Mouse (Mus musculus) lung, postnatal 0 days (tissue): ENCODE data around the gene Serpine2.

Source experiments
- CTCF ChIP-seq: IDR thresholded peaks from 2 replicates; pipeline ENCODE4 v1.5.1; 2016; ENCODE audit warnings: antibody characterized with exemption, mild to moderate bottlenecking
- EP300 ChIP-seq: IDR thresholded peaks from 2 replicates; pipeline ENCODE4 v1.6.1; 2016; ENCODE audit warnings: antibody characterized with exemption, mild to moderate bottlenecking, control low read depth

DNA sequence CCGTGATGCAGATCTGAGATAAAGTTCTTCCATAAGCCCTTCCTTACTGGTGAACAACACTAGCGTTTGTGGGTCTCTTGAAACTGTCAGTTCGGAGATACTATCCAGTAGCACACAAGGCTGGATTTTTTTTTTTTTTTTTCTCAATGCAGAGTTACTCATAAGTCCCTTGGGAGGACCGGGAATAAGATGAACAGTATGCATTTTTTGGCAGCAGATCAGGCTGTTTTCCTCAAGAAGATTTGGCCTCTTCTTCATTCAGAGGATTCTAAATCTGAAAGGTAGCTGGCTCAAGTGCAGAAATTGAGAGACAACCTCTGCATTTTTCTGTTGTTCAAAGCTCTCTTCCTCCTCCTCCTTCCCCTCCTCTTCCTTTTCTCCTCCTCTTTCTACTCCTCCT lies 46.8 kb upstream of the Serpine2 start:
- TF ChIP-seq CTCF = no peak
- TF ChIP-seq EP300 = no peak
